In genomic region chr4:134449595-134450391, GRCm38 (mm10) we compare ENCODE assay signal across 9 mouse cellular contexts. TPM values are rescaled to one million over a fixed set of nuclear protein-coding genes. Genes with fewer than 3 reads are reported as not detected.
DNase-seq lines count a peak whose midpoint lies in the region; ATAC-seq and TF ChIP-seq lines count a peak whose summit lies in the region.
"Had no signal": no experiment of that assay in that cellular context is flagged by ENCODE, and none has a peak within 500 bp of the region (broad histone marks: within the 10 kb centered on the region; RNA-seq: fewer than 3 reads in every experiment).

No protein-coding gene starts in this region.

- no peak overlapping the region for H3K27ac ChIP-seq in kidney, adult 2 months (ENCODE audit: insufficient read depth, low read depth, low read length)
- H3K27ac ChIP-seq in kidney, embryonic 15.5 days: no peak overlapping the region
- H3K27ac ChIP-seq in cerebellum, adult 2 months (ENCODE audit: insufficient read depth, low read length): peak overlapping the region; percentile 90
- H3K27ac ChIP-seq in hindbrain, embryonic 12.5 days: peak overlapping the region; percentile 95
- H3K27ac ChIP-seq in midbrain, postnatal 0 days (ENCODE audit: low read depth, low read length): peak overlapping the region; percentile 83
- H3K27ac ChIP-seq: embryonic facial prominence, embryonic 13.5 days had no signal

- H3K36me3 ChIP-seq in kidney, adult 2 months (ENCODE audit: control insufficient read depth, insufficient read depth, low read length): no peaks in the 10 kb centered on the region
- no peaks in the 10 kb centered on the region for H3K36me3 ChIP-seq in kidney, embryonic 15.5 days
- no peaks in the 10 kb centered on the region for H3K36me3 ChIP-seq in hindbrain, embryonic 12.5 days
- H3K36me3 ChIP-seq in midbrain, postnatal 0 days (ENCODE audit: insufficient read depth, low read length): no peaks in the 10 kb centered on the region
- H3K36me3 ChIP-seq: embryonic facial prominence, embryonic 13.5 days had no signal

- TF ChIP-seq CTCF in kidney, adult 2 months (conservative IDR thresholded peaks at IDR 0.05; ENCODE audit: insufficient read depth, insufficient read length, low read depth, low read length): no peak
- TF ChIP-seq CTCF in cerebellum, adult 2 months (IDR thresholded peaks at IDR 0.05; ENCODE audit: borderline replicate concordance, insufficient read depth, low read depth, low read length): no peak
- TF ChIP-seq CTCF in midbrain, postnatal 0 days (IDR thresholded peaks at IDR 0.05): no peak

- WGBS in kidney, adult 2 months: 51% methylated on average over 13 of the region's 13 CpGs
- 31% methylated on average over 13 of the region's 13 CpGs for WGBS in kidney, embryonic 15.5 days
- 6% methylated on average over 13 of the region's 13 CpGs for WGBS in cerebellum, adult 2 months
- WGBS in hindbrain, embryonic 12.5 days: 10% methylated on average over 10 of the region's 13 CpGs
- WGBS in midbrain, postnatal 0 days: 14% methylated on average over 13 of the region's 13 CpGs

- peak; percentile 30 for DNase-seq in kidney, adult 2 months
- peak in 1 of 2 experiments; percentile 80 for DNase-seq in cerebellum, adult 2 months
- DNase-seq in midbrain, postnatal 0 days (ENCODE audit: low spot score): peak; percentile 92
- DNase-seq in urinary bladder, postnatal 10 days (ENCODE audit: low spot score): no peak
- DNase-seq in gastrocnemius, postnatal 10 days: no peak
- no peak for DNase-seq in gastrocnemius, postnatal 25 days

- TF ChIP-seq POLR2A in kidney, adult 2 months (IDR thresholded peaks at IDR 0.05; ENCODE audit: low read depth, low read length): no peak
- no peak for TF ChIP-seq POLR2A in cerebellum, adult 2 months (IDR thresholded peaks at IDR 0.05; ENCODE audit: borderline replicate concordance, insufficient read depth, low read length)

- ATAC-seq in kidney, embryonic 15.5 days (replicated peaks; ENCODE audit: low FRiP score): no peak
- ATAC-seq in hindbrain, embryonic 12.5 days (ENCODE audit: low FRiP score): peak; percentile 60
- peak; percentile 79 for ATAC-seq in midbrain, postnatal 0 days (ENCODE audit: low FRiP score)

- H3K9ac ChIP-seq in kidney, embryonic 15.5 days: no peak overlapping the region
- no peak overlapping the region for H3K9ac ChIP-seq in hindbrain, embryonic 12.5 days
- no peak overlapping the region for H3K9ac ChIP-seq in midbrain, postnatal 0 days (replicated peaks; ENCODE audit: low read length, poor library complexity, severe bottlenecking)
- H3K9ac ChIP-seq: embryonic facial prominence, embryonic 13.5 days had no signal

- H3K4me3 ChIP-seq in kidney, adult 2 months (ENCODE audit: insufficient read depth, low read depth, low read length): no peak overlapping the region
- H3K4me3 ChIP-seq in kidney, embryonic 15.5 days (replicated peaks): no peak overlapping the region
- no peak overlapping the region for H3K4me3 ChIP-seq in cerebellum, adult 2 months (replicated peaks; ENCODE audit: insufficient read depth, low read depth, low read length)
- H3K4me3 ChIP-seq in hindbrain, embryonic 12.5 days: no peak overlapping the region
- H3K4me3 ChIP-seq in midbrain, postnatal 0 days (ENCODE audit: low read depth, low read length): no peak overlapping the region
- H3K4me3 ChIP-seq: embryonic facial prominence, embryonic 13.5 days had no signal

- no peaks in the 10 kb centered on the region for H3K9me3 ChIP-seq in kidney, embryonic 15.5 days (replicated peaks)
- no peaks in the 10 kb centered on the region for H3K9me3 ChIP-seq in hindbrain, embryonic 12.5 days (replicated peaks)
- no peaks in the 10 kb centered on the region for H3K9me3 ChIP-seq in midbrain, postnatal 0 days (ENCODE audit: low read length)
- H3K9me3 ChIP-seq: embryonic facial prominence, embryonic 13.5 days had no signal

- H3K4me1 ChIP-seq in kidney, adult 2 months (ENCODE audit: control insufficient read depth, insufficient read depth, low read length): no peaks in the 10 kb centered on the region
- peaks cover 25% of the 10 kb centered on the region for H3K4me1 ChIP-seq in kidney, embryonic 15.5 days
- peaks cover 28% of the 10 kb centered on the region for H3K4me1 ChIP-seq in cerebellum, adult 2 months (ENCODE audit: control insufficient read depth, insufficient read depth, low read length)
- peaks cover 45% of the 10 kb centered on the region for H3K4me1 ChIP-seq in hindbrain, embryonic 12.5 days
- H3K4me1 ChIP-seq in midbrain, postnatal 0 days (ENCODE audit: insufficient read depth, low read length): peaks cover 42% of the 10 kb centered on the region

- no peaks in the 10 kb centered on the region for H3K27me3 ChIP-seq in kidney, adult 2 months (replicated peaks; ENCODE audit: control insufficient read depth, insufficient read depth, low read length)
- peaks cover 54% of the 10 kb centered on the region for H3K27me3 ChIP-seq in kidney, embryonic 15.5 days
- H3K27me3 ChIP-seq in cerebellum, adult 2 months (ENCODE audit: control insufficient read depth, insufficient read depth, low read length): no peaks in the 10 kb centered on the region
- H3K27me3 ChIP-seq in hindbrain, embryonic 12.5 days: peaks cover 7% of the 10 kb centered on the region
- no peaks in the 10 kb centered on the region for H3K27me3 ChIP-seq in midbrain, postnatal 0 days (ENCODE audit: insufficient read depth, low read length)

- H3K4me2 ChIP-seq in kidney, embryonic 15.5 days: no peak overlapping the region
- H3K4me2 ChIP-seq in hindbrain, embryonic 12.5 days (replicated peaks): peak overlapping the region; percentile 33; the same call in 1 of the 2 replicates
- peak overlapping the region; percentile 20; the same call in 1 of the 2 replicates for H3K4me2 ChIP-seq in midbrain, postnatal 0 days (ENCODE audit: low read depth, low read length, poor library complexity, severe bottlenecking)

RNA-seq across cellular contexts. Expression of gene Stmn1, which starts 18.3 kb away (rescaled TPM):
- polyA plus RNA-seq in kidney, adult 2 months (2012; rRNA removed): 9.8 and 24.9 TPM in 2 replicates
- 1,708 and 1,728 TPM in 2 replicates for polyA plus RNA-seq in kidney, embryonic 15.5 days (2015; fragmentation: Nextera tagmentation; extraction: Ambion mirVana)
- polyA plus RNA-seq in cerebellum, adult 2 months (2012; rRNA removed): 361 and 454 TPM in 2 replicates
- 4,582 and 4,772 TPM in 2 replicates for polyA plus RNA-seq in hindbrain, embryonic 12.5 days (2016; fragmentation: Nextera tagmentation; extraction: Ambion mirVana)
- 1,269 and 1,609 TPM in 2 replicates for total RNA-seq in midbrain, postnatal 0 days (2014; rRNA removed)
- polyA plus RNA-seq in midbrain, postnatal 0 days (2015; fragmentation: Nextera tagmentation; extraction: Ambion mirVana): 6,261 and 6,359 TPM in 2 replicates
- 10 to 100 TPM; 71.2 to 74.5 TPM for total RNA-seq in gastrocnemius, postnatal 10 days (2021)
- total RNA-seq in gastrocnemius, postnatal 25 days (2021): 10 to 100 TPM in 1 of 2 experiments, 1 to 10 TPM in 1; 6.9 to 10.6 TPM

RNA-seq across cellular contexts. Expression of gene Paqr7, which starts 46.7 kb away (rescaled TPM):
- 58.7 and 74.3 TPM in 2 replicates for polyA plus RNA-seq in kidney, adult 2 months (2012; rRNA removed)
- 3.2 and 3.5 TPM in 2 replicates for polyA plus RNA-seq in kidney, embryonic 15.5 days (2015; fragmentation: Nextera tagmentation; extraction: Ambion mirVana)
- polyA plus RNA-seq in cerebellum, adult 2 months (2012; rRNA removed): 86.0 and 99.2 TPM in 2 replicates
- 9.7 and 9.8 TPM in 2 replicates for polyA plus RNA-seq in hindbrain, embryonic 12.5 days (2016; fragmentation: Nextera tagmentation; extraction: Ambion mirVana)
- total RNA-seq in midbrain, postnatal 0 days (2014; rRNA removed): 69.2 and 97.8 TPM in 2 replicates
- 38.9 and 41.3 TPM in 2 replicates for polyA plus RNA-seq in midbrain, postnatal 0 days (2015; fragmentation: Nextera tagmentation; extraction: Ambion mirVana)
- total RNA-seq in gastrocnemius, postnatal 10 days (2021): 1 to 10 TPM; 6.5 to 6.8 TPM
- total RNA-seq in gastrocnemius, postnatal 25 days (2021): 1 to 10 TPM; 2.3 to 4.9 TPM

RNA-seq across cellular contexts. Expression of gene Pafah2, which starts 53.7 kb away (rescaled TPM):
- polyA plus RNA-seq in kidney, adult 2 months (2012; rRNA removed): 96.9 and 102 TPM in 2 replicates
- 14.0 and 15.7 TPM in 2 replicates for polyA plus RNA-seq in kidney, embryonic 15.5 days (2015; fragmentation: Nextera tagmentation; extraction: Ambion mirVana)
- polyA plus RNA-seq in cerebellum, adult 2 months (2012; rRNA removed): 7.1 and 8.9 TPM in 2 replicates
- polyA plus RNA-seq in hindbrain, embryonic 12.5 days (2016; fragmentation: Nextera tagmentation; extraction: Ambion mirVana): 9.2 and 10.7 TPM in 2 replicates
- total RNA-seq in midbrain, postnatal 0 days (2014; rRNA removed): 8.3 and 11.6 TPM in 2 replicates
- 5.7 and 6.7 TPM in 2 replicates for polyA plus RNA-seq in midbrain, postnatal 0 days (2015; fragmentation: Nextera tagmentation; extraction: Ambion mirVana)
- total RNA-seq in gastrocnemius, postnatal 10 days (2021): 1 to 10 TPM; 2.4 to 2.9 TPM
- 1 to 10 TPM; 3.2 TPM for total RNA-seq in gastrocnemius, postnatal 25 days (2021)

Comparison
In these comparisons a context has a peak if more than half of its experiments do, and no peak if none do; other contexts are left out.
1. RNA of gene Stmn1, which starts 18.3 kb away (polyA plus RNA-seq): 6,261 to 6,359 TPM in midbrain, postnatal 0 days, 4,582 to 4,772 TPM in hindbrain, embryonic 12.5 days, 1,708 to 1,728 TPM in kidney, embryonic 15.5 days and 361 to 454 TPM in cerebellum, adult 2 months; 9.8 to 24.9 TPM in kidney, adult 2 months; every median in the first group is over 10 times any median in the second.
2. DNase-seq: peak in kidney, adult 2 months (single experiment) and midbrain, postnatal 0 days (single experiment); none in urinary bladder, postnatal 10 days (single experiment), gastrocnemius, postnatal 10 days (single experiment) and gastrocnemius, postnatal 25 days (single experiment).
3. H3K27ac ChIP-seq: peak in cerebellum, adult 2 months (single experiment), hindbrain, embryonic 12.5 days (single experiment) and midbrain, postnatal 0 days (single experiment); none in kidney, adult 2 months (single experiment) and kidney, embryonic 15.5 days (single experiment).